Mouse (Mus musculus) limb, embryonic 10.5 days (tissue): ENCODE data around the gene Emc1. TPM values are rescaled to one million over a fixed set of nuclear protein-coding genes. Genes with fewer than 3 reads are reported as not detected.
"Not testable (repeated sequence)": the region's sequence is repeated elsewhere in the genome, so short reads cannot be mapped to it uniquely, and the experiment has no call there.

Source experiments
- DNase-seq: peaks from one replicate; pipeline ENCODE4 v3.0.0-alpha.2; 2017; ENCODE audit warnings: low spot score
- H3K27ac ChIP-seq: fragments of 300-500 bp; sonication (generic); 2 replicates; pipeline ENCODE4 v1.5.1; 2016; ENCODE audit warnings: mild to moderate bottlenecking
- H3K27me3 ChIP-seq: fragments of 300-500 bp; sonication (generic); 2 replicates; pipeline ENCODE4 v1.6.1; 2016; ENCODE audit warnings: low read depth, mild to moderate bottlenecking; ENCODE audit not compliant: poor library complexity, severe bottlenecking
- H3K36me3 ChIP-seq: fragments of 300-500 bp; sonication (generic); 2 replicates; pipeline ENCODE4 v1.6.1; 2016; ENCODE audit warnings: mild to moderate bottlenecking, moderate library complexity
- H3K4me1 ChIP-seq: fragments of 300-500 bp; sonication (generic); 2 replicates; pipeline ENCODE4 v1.6.1; 2016
- H3K4me3 ChIP-seq: fragments of 300-500 bp; sonication (generic); 2 replicates; pipeline ENCODE4 v1.5.1; 2016; ENCODE audit warnings: mild to moderate bottlenecking, moderate library complexity
- H3K9me3 ChIP-seq: fragments of 300-500 bp; sonication (generic); replicated peaks from 2 replicates; pipeline ENCODE4 v1.6.1; 2016; ENCODE audit warnings: mild to moderate bottlenecking
- WGBS: fragments of 180-500 bp; shearing (Covaris S2); methylation state at CpG from one replicate; pipeline ENCODE4 v1.1.7; 2016; 5-methylcytosine and 5-hydroxymethylcytosine counted together
- polyA plus RNA-seq: library from polyadenylated mRNA; unstranded; fragments of >200 nt; fragmentation: Nextera tagmentation; extraction: Ambion mirVana; gene quantifications from 2 replicates; pipeline ENCODE4 v1.2.1, GENCODE M21; 2016

Gene Emc1
- polyA plus RNA-seq, 1 experiment from 2014 or later: 32.2 TPM

DNA sequence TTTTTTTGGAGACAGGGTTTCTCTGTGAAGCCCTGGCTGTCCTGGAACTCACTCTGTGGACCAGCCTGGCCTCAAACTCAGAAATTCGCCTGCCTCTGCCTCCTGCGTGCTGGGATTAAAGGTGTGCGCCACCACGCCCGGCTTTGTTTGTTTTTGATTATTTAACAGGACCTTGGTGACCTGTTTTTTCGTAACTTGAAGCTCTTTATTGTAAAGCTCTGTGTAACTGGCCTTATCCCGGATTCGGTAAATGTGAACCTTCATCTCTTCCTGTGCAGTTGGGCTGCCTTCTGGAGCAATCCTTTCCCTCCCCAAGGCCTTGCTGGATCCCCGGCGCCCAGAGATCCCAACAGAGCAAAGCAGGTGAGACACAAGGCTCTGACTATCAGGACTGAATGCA is 21.1 kb downstream of the Emc1 start:
- Histone ChIP-seq H3K27me3 (no peaks in the 10 kb centered on the region), H3K36me3 (peaks cover 95% of the 10 kb centered on the region), H3K4me1 (no peaks in the 10 kb centered on the region), H3K4me3 (no peak overlapping the region), H3K9me3 (no peaks in the 10 kb centered on the region), H3K27ac (no peak overlapping the region)
- 94% methylated on average over 10 of the region's 10 CpGs for WGBS
- DNase-seq: no peak

- peaks cover 38% of the 10 kb centered on the region for H3K36me3 ChIP-seq
- H3K4me1 ChIP-seq: peaks cover 18% of the 10 kb centered on the region
- H3K27ac ChIP-seq: peak overlapping the region; percentile 90
- H3K27me3 ChIP-seq: no peaks in the 10 kb centered on the region
- peak overlapping the region; percentile 92 for H3K4me3 ChIP-seq
- H3K9me3 ChIP-seq: no peaks in the 10 kb centered on the region
- 13% methylated on average over 8 of the region's 8 CpGs for WGBS
- no peak for DNase-seq
Measured at GRCm38 (mm10) chr4:139379719-139380118, 27.3 kb downstream of the Emc1 start.

GRCm38 (mm10) chr4:139380207-139380748 is 27.9 kb downstream of the Emc1 start:
- WGBS: under 1% methylated on average over 54 of the region's 54 CpGs
- Histone ChIP-seq H3K27me3 (no peaks in the 10 kb centered on the region), H3K36me3 (peaks cover 32% of the 10 kb centered on the region)

GRCm38 (mm10) chr4:139380775-139381451 is 28.5 kb downstream of the Emc1 start:
- Histone ChIP-seq H3K27ac (peak overlapping the region; percentile 90), H3K27me3 (no peaks in the 10 kb centered on the region), H3K9me3 (no peaks in the 10 kb centered on the region), H3K36me3 (peaks cover 26% of the 10 kb centered on the region), H3K4me3 (peak overlapping the region; percentile 92), H3K4me1 (peaks cover 18% of the 10 kb centered on the region)
- WGBS: 3% methylated on average over 44 of the region's 44 CpGs
- no peak for DNase-seq

More at GRCm38 (mm10) chr4:139380207-139380748, 27.9 kb downstream of the Emc1 start:
- peak overlapping the region; percentile 92 for H3K4me3 ChIP-seq
- DNase-seq: peak; percentile 100
- peaks cover 18% of the 10 kb centered on the region for H3K4me1 ChIP-seq
- no peaks in the 10 kb centered on the region for H3K9me3 ChIP-seq
- peak overlapping the region; percentile 90 for H3K27ac ChIP-seq

DNA sequence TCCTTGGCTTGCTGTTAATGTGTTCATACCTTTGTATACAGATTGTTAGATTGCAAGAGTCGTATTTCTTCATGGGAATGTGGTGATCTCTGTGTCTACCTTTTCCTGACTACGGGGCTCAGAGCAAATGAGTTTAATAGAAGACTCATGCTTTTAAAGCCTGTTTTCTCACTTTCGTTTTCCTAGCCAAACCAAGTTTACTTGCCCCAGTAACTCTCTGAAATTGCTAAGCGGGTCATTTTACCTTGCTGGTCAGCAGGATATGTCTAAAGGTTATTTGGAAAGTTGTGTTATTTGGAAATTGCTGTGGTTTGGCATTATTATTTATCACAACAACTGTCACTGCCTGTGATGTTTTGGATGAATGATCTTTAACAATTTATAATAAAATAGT is 29.1 kb downstream of the Emc1 start:
- WGBS: 59% methylated on average over 4 of the region's 4 CpGs
- Histone ChIP-seq H3K9me3 (no peaks in the 10 kb centered on the region), H3K4me1 (peaks cover 18% of the 10 kb centered on the region), H3K27me3 (no peaks in the 10 kb centered on the region), H3K4me3 (peak overlapping the region; percentile 92), H3K36me3 (peaks cover 21% of the 10 kb centered on the region), H3K27ac (no peak overlapping the region)
- DNase-seq: no peak

GRCm38 (mm10) chr4:139382231-139382630 is 29.8 kb downstream of the Emc1 start:
- no peaks in the 10 kb centered on the region for H3K27me3 ChIP-seq
- no peaks in the 10 kb centered on the region for H3K9me3 ChIP-seq
- H3K4me1 ChIP-seq: peaks cover 18% of the 10 kb centered on the region
- 85% methylated on average over 7 of the region's 7 CpGs for WGBS
- no peak for DNase-seq
- H3K27ac ChIP-seq: no peak overlapping the region
- peaks cover 13% of the 10 kb centered on the region for H3K36me3 ChIP-seq
- H3K4me3 ChIP-seq: peak overlapping the region; percentile 15; the same call in 1 of the 2 replicates

- H3K4me1 ChIP-seq: peaks cover 14% of the 10 kb centered on the region
- DNase-seq, H3K27ac ChIP-seq, H3K27me3 ChIP-seq, H3K4me3 ChIP-seq, H3K9me3 ChIP-seq: not testable (repeated sequence)
- WGBS: 95% methylated on average over 5 of the region's 5 CpGs
- peaks cover 30% of the 10 kb centered on the region for H3K36me3 ChIP-seq
Measured at GRCm38 (mm10) chr4:139385841-139386240, 33.5 kb downstream of the Emc1 start.

DNA sequence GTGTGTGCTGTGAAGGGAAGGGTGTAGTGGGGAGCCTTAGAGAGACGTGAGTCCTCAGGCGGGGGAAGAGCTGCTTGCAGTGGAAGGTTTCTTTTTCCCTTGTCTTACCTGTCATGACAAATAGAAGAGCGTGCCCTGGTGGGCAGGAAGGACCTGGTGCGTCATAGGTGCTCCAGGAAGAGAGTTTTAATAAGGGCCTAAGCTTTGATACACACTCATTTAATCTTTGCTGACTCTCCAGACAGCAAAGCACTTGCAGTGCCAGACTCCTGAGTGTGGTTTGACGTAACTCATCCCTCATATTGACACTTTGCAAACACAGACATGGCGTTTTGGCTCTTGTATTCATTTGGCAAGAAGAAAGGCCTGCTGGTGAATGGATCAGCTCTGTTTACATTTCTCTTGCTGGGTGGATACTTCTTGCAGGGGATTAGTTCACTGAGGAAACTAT is 34.5 kb downstream of the Emc1 start:
- no peak for DNase-seq
- no peaks in the 10 kb centered on the region for H3K27me3 ChIP-seq
- peaks cover 6% of the 10 kb centered on the region for H3K4me1 ChIP-seq
- no peak overlapping the region for H3K27ac ChIP-seq
- H3K4me3 ChIP-seq: no peak overlapping the region
- no peaks in the 10 kb centered on the region for H3K9me3 ChIP-seq
- WGBS: 71% methylated on average over 6 of the region's 6 CpGs
- peaks cover 41% of the 10 kb centered on the region for H3K36me3 ChIP-seq

- Histone ChIP-seq H3K27ac (no peak overlapping the region), H3K27me3 (no peaks in the 10 kb centered on the region), H3K4me1 (no peaks in the 10 kb centered on the region), H3K36me3 (peaks cover 66% of the 10 kb centered on the region), H3K9me3 (no peaks in the 10 kb centered on the region), H3K4me3 (no peak overlapping the region)
- no peak for DNase-seq
- WGBS: 87% methylated on average over 4 of the region's 4 CpGs
Measured at GRCm38 (mm10) chr4:139389557-139389956, 37.2 kb downstream of the Emc1 start.

- Histone ChIP-seq H3K27me3 (no peaks in the 10 kb centered on the region), H3K9me3 (no peaks in the 10 kb centered on the region), H3K27ac (no peak overlapping the region), H3K36me3 (peaks cover 97% of the 10 kb centered on the region), H3K4me1 (no peaks in the 10 kb centered on the region), H3K4me3 (no peak overlapping the region)
- no peak for DNase-seq
- 69% methylated on average over 2 of the region's 2 CpGs for WGBS
Measured at GRCm38 (mm10) chr4:139395431-139395830, 43.0 kb downstream of the Emc1 start.

GRCm38 (mm10) chr4:139400487-139400886 is 48.1 kb downstream of the Emc1 start:
- no peaks in the 10 kb centered on the region for H3K9me3 ChIP-seq
- no peaks in the 10 kb centered on the region for H3K4me1 ChIP-seq
- H3K27me3 ChIP-seq: no peaks in the 10 kb centered on the region
- no peak overlapping the region for H3K27ac ChIP-seq
- H3K4me3 ChIP-seq: no peak overlapping the region
- WGBS: 87% methylated on average over 5 of the region's 5 CpGs
- no peak for DNase-seq
- peaks cover 99% of the 10 kb centered on the region for H3K36me3 ChIP-seq

GRCm38 (mm10) chr4:139403214-139403613 is 50.8 kb downstream of the Emc1 start:
- 88% methylated on average over 14 of the region's 14 CpGs for WGBS
- peaks cover 100% of the 10 kb centered on the region for H3K36me3 ChIP-seq
- no peak for DNase-seq

DNA sequence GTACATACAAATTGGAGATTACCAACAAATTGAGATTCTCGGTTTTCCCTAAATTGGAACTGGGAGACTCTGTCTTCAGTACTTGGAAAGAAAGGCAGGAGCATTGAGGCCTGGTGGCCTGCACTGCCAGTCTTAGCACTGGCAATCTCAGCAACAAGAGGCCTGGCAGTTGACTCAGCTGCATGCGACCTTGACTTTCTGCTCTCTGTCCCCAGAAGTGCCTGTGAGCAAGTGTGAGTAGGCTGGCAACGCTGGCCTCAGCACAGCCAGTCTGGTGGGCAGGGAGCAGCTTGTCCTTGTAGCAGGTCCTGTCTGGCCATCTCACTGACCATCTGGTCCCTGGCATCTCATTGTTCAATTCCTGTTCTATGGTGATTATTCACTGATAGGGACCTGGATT is 59.0 kb downstream of the Emc1 start:
- Histone ChIP-seq H3K36me3 (peaks cover 100% of the 10 kb centered on the region), H3K27ac (no peak overlapping the region), H3K4me1 (no peaks in the 10 kb centered on the region)

More at GRCm38 (mm10) chr4:139403214-139403613, 50.8 kb downstream of the Emc1 start:
- Histone ChIP-seq H3K27me3 (no peaks in the 10 kb centered on the region), H3K4me3 (no peak overlapping the region), H3K27ac (no peak overlapping the region), H3K4me1 (no peaks in the 10 kb centered on the region), H3K9me3 (no peaks in the 10 kb centered on the region)

More for the DNA sequence above, 59.0 kb downstream of the Emc1 start:
- no peak overlapping the region for H3K4me3 ChIP-seq
- DNase-seq: no peak
- WGBS: 89% methylated on average over 3 of the region's 3 CpGs
- H3K27me3 ChIP-seq: no peaks in the 10 kb centered on the region
- no peaks in the 10 kb centered on the region for H3K9me3 ChIP-seq
